Mouse (Mus musculus): Measurements from ENCODE around the gene Kdm5b. TPM values are rescaled to one million over a fixed set of nuclear protein-coding genes. Genes with fewer than 3 reads are reported as not detected.

Gene Kdm5b
- polyA plus RNA-seq, 1 experiment from 2014 or later, result 12.6 TPM

DNA sequence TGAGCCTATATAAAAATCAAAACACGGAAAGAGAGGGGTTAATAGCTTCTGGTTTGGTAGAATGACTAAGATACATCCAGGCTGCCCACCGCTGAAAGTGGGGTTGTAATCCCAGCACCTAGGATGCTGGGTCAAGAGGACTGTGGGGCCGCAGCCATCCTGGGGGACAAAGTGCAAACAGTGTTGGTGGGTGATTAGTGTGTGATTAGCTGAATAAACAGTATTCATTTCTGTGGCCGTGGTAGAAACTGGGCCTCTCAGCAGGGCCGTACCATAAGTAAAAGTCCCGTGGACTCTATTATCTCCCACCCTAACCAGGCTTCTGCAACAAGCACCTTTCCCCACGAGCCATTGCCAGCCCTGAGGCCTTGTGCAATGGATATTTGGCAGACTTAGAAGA, 74.3 kb downstream of the Kdm5b start:
- no peak overlapping the region for H3K4me2 ChIP-seq (replicated peaks; ENCODE audit: low read depth)
- no peak overlapping the region for H3K27ac ChIP-seq (ENCODE audit: low read depth, low read length)
- no peaks in the 10 kb centered on the region for H3K9me3 ChIP-seq (ENCODE audit: control insufficient read depth)
- H3K4me1 ChIP-seq (replicated peaks; ENCODE audit: control insufficient read depth, insufficient read depth, low read length), result 0 out of 2 replicates have a peak, but pooled peaks cover 4% of the 10 kb centered on the region
- no peak overlapping the region for H3K9ac ChIP-seq (ENCODE audit: low read depth, low read length)
- TF ChIP-seq CTCF (IDR thresholded peaks at IDR 0.05; ENCODE audit: low read depth), result no peak
- H3K36me3 ChIP-seq (ENCODE audit: control insufficient read depth, insufficient read depth), result peaks cover 34% of the 10 kb centered on the region
- H3K4me3 ChIP-seq (ENCODE audit: low read depth, low read length), result no peak overlapping the region
- peak; percentile 82 for ATAC-seq
- H3K27me3 ChIP-seq (replicated peaks; ENCODE audit: control insufficient read depth, insufficient read depth, low read length), result no peaks in the 10 kb centered on the region
- 37% methylated on average over 7 of the region's 7 CpGs for WGBS

DNA sequence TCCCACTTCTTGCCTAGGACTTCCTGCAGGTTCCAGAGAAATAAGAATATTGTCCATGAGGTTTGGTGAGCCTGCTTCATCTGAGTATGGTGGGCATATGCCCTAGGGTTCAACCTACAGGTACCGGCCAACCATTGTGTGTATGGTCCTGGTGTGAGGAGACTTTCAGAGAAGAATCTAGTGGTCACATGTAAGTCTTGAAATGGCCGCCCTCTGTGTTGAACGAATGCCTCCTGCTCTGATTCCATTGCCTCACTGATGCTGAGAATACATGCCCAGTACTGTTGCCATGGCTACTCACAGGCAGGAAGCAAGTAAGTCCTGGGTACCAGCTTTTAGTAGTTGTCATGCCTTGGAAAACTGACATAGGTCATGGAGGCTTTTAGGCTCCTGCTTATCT, 76.3 kb downstream of the Kdm5b start:
- Histone ChIP-seq H3K27me3 (replicated peaks; ENCODE audit: control insufficient read depth, insufficient read depth, low read length) (no peaks in the 10 kb centered on the region), H3K27ac (ENCODE audit: low read depth, low read length) (no peak overlapping the region), H3K9ac (ENCODE audit: low read depth, low read length) (no peak overlapping the region), H3K36me3 (ENCODE audit: control insufficient read depth, insufficient read depth) (peaks cover 17% of the 10 kb centered on the region), H3K4me3 (ENCODE audit: low read depth, low read length) (no peak overlapping the region), H3K9me3 (ENCODE audit: control insufficient read depth) (no peaks in the 10 kb centered on the region), H3K4me2 (replicated peaks; ENCODE audit: low read depth) (no peak overlapping the region), H3K4me1 (replicated peaks; ENCODE audit: control insufficient read depth, insufficient read depth, low read length) (0 out of 2 replicates have a peak, but pooled peaks cover 4% of the 10 kb centered on the region)
- ATAC-seq, result no peak
- TF ChIP-seq CTCF (IDR thresholded peaks at IDR 0.05; ENCODE audit: low read depth), result no peak
- WGBS, result 82% methylated on average over 3 of the region's 3 CpGs

DNA sequence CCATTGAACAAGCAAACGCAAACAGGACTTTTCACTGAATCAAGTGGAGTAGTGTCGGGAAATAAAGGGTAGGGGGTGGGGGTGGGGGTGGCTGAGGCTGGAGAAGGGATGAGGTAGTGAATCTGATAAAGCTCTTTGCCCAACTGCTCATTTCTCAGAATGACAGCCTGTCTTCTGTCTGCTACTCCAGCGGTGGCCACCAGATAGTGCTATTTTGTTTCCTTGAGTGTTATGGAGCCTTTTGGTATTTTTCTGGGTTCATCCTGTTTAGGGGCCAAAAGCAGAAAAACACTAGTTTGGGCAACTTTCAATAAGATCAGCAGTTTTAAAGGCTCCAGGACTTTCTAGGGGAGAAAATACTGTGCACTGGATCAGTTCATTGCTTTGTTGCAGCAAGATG, 76.7 kb downstream of the Kdm5b start:
- H3K4me1 ChIP-seq (replicated peaks; ENCODE audit: control insufficient read depth, insufficient read depth, low read length), result 0 out of 2 replicates have a peak, but pooled peaks cover 4% of the 10 kb centered on the region
- WGBS, result 6% methylated on average over 3 of the region's 3 CpGs

DNA sequence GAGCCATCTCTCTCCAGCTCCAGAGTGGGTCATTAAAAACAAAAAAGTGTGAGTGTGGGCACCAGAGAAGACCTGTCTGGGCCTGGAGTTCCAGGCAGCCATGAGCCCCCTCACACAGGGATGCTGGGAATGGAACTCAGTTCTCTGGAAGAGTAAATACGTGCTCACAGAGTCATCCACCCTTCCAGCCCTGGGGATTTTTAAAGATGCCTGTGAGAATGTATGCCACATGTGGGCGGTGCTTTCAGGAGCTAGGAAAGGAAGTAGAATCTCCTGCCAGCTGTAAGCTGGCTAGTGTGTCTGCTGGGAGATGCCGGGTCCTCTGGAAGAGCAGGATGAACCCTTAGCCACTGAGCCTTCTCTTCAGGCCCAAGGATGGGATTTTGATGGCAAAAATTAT, 78.1 kb downstream of the Kdm5b start:
- ATAC-seq, result no peak

More for the DNA sequence above, 76.7 kb downstream of the Kdm5b start:
- Histone ChIP-seq H3K9me3 (ENCODE audit: control insufficient read depth) (no peaks in the 10 kb centered on the region), H3K4me2 (replicated peaks; ENCODE audit: low read depth) (no peak overlapping the region), H3K36me3 (ENCODE audit: control insufficient read depth, insufficient read depth) (0 out of 2 replicates have a peak, but pooled peaks cover 12% of the 10 kb centered on the region), H3K9ac (ENCODE audit: low read depth, low read length) (no peak overlapping the region), H3K4me3 (ENCODE audit: low read depth, low read length) (no peak overlapping the region), H3K27me3 (replicated peaks; ENCODE audit: control insufficient read depth, insufficient read depth, low read length) (no peaks in the 10 kb centered on the region), H3K27ac (ENCODE audit: low read depth, low read length) (no peak overlapping the region)
- peak; percentile 69 for TF ChIP-seq CTCF (IDR thresholded peaks at IDR 0.05; ENCODE audit: low read depth)
- ATAC-seq, result 0 out of 2 replicates have a peak, but pooled peaks have one; percentile 15

DNA sequence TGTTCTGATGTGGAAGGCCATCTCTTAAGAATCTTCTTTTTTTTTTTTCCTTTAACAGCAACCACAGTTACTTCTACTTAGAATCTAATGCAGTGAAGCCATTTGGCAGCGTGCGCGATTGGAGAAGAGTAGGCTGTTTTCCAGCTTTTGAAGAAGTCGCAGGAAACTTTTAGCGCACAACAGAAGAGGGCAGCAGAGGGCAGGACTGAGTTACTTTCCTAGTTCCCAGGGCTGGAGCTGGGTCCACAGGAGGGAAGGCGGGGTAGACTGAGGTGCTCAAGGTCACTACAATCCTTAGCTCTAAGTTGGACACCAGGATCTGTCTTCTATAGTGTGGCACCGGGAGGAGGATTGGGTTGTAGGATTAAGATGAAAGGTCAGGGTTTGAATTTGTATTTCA, 78.6 kb downstream of the Kdm5b start:
- Histone ChIP-seq H3K27me3 (replicated peaks; ENCODE audit: control insufficient read depth, insufficient read depth, low read length) (peaks cover 4% of the 10 kb centered on the region; the same call in 1 of the 2 replicates), H3K27ac (ENCODE audit: low read depth, low read length) (no peak overlapping the region), H3K4me1 (replicated peaks; ENCODE audit: control insufficient read depth, insufficient read depth, low read length) (0 out of 2 replicates have a peak, but pooled peaks cover 4% of the 10 kb centered on the region), H3K9ac (ENCODE audit: low read depth, low read length) (no peak overlapping the region), H3K9me3 (ENCODE audit: control insufficient read depth) (no peaks in the 10 kb centered on the region), H3K36me3 (ENCODE audit: control insufficient read depth, insufficient read depth) (no peaks in the 10 kb centered on the region), H3K4me3 (ENCODE audit: low read depth, low read length) (no peak overlapping the region), H3K4me2 (replicated peaks; ENCODE audit: low read depth) (no peak overlapping the region)
- ATAC-seq, result no peak
- peak; percentile 73 for TF ChIP-seq CTCF (IDR thresholded peaks at IDR 0.05; ENCODE audit: low read depth)
- 34% methylated on average over 7 of the region's 7 CpGs for WGBS

More for the DNA sequence above, 78.1 kb downstream of the Kdm5b start:
- Histone ChIP-seq H3K36me3 (ENCODE audit: control insufficient read depth, insufficient read depth) (0 out of 2 replicates have a peak, but pooled peaks cover under 1% of the 10 kb centered on the region), H3K4me2 (replicated peaks; ENCODE audit: low read depth) (no peak overlapping the region), H3K9me3 (ENCODE audit: control insufficient read depth) (no peaks in the 10 kb centered on the region), H3K4me3 (ENCODE audit: low read depth, low read length) (no peak overlapping the region), H3K9ac (ENCODE audit: low read depth, low read length) (no peak overlapping the region), H3K27ac (ENCODE audit: low read depth, low read length) (no peak overlapping the region), H3K27me3 (replicated peaks; ENCODE audit: control insufficient read depth, insufficient read depth, low read length) (peaks cover 2% of the 10 kb centered on the region; the same call in 1 of the 2 replicates), H3K4me1 (replicated peaks; ENCODE audit: control insufficient read depth, insufficient read depth, low read length) (0 out of 2 replicates have a peak, but pooled peaks cover 4% of the 10 kb centered on the region)
- TF ChIP-seq CTCF (IDR thresholded peaks at IDR 0.05; ENCODE audit: low read depth), result no peak
- 25% methylated on average over 3 of the region's 3 CpGs for WGBS

DNA sequence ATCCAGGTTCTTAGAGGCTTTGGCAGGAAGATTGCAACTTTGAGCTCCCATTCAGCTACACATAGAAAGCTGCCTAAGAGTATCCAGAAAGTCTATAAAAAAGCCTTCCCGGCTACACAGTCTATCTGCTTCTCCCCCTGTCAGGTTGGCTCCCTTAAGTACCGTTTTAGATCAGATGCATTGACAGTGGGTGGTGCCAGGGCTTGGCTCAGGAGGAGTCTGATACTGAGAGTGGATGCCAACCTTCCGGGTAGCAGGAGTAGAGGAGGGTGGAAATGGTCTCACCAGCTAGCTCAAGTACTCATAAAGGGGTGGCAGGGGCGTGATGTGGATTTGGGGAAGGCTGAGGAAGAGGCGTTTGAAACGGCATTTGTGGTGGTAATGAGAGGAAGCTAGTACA, 79.5 kb downstream of the Kdm5b start:
- Histone ChIP-seq H3K27me3 (replicated peaks; ENCODE audit: control insufficient read depth, insufficient read depth, low read length) (peaks cover 10% of the 10 kb centered on the region; the same call in 1 of the 2 replicates), H3K4me1 (replicated peaks; ENCODE audit: control insufficient read depth, insufficient read depth, low read length) (0 out of 2 replicates have a peak, but pooled peaks cover 2% of the 10 kb centered on the region), H3K9ac (ENCODE audit: low read depth, low read length) (no peak overlapping the region), H3K27ac (ENCODE audit: low read depth, low read length) (no peak overlapping the region), H3K36me3 (ENCODE audit: control insufficient read depth, insufficient read depth) (no peaks in the 10 kb centered on the region), H3K4me3 (ENCODE audit: low read depth, low read length) (no peak overlapping the region), H3K9me3 (ENCODE audit: control insufficient read depth) (no peaks in the 10 kb centered on the region), H3K4me2 (replicated peaks; ENCODE audit: low read depth) (no peak overlapping the region)
- 71% methylated on average over 6 of the region's 6 CpGs for WGBS
- no peak for ATAC-seq
- no peak for TF ChIP-seq CTCF (IDR thresholded peaks at IDR 0.05; ENCODE audit: low read depth)
